21 mouse cellular contexts compared by ENCODE assay signal in genomic region chr5:126230768-126231167, GRCm38 (mm10).
DNase-seq lines count a peak whose midpoint lies in the region; TF ChIP-seq lines count a peak whose summit lies in the region.
"Had no signal": no experiment of that assay in that cellular context is flagged by ENCODE, and none has a peak within 500 bp of the region (broad histone marks: within the 10 kb centered on the region; RNA-seq: fewer than 3 reads in every experiment).

No protein-coding gene starts in this region.

- no peaks in the 10 kb centered on the region for H3K4me1 ChIP-seq in ES-E14 (ENCODE audit: control insufficient read depth in 2 of 2, insufficient read depth in 2 of 2, low read length in 2 of 2, poor library complexity in 1 of 2)
- H3K4me1 ChIP-seq: embryonic facial prominence, embryonic 12.5 days; forebrain, embryonic 13.5 days had no signal

- H3K4me3 ChIP-seq in ES-E14 (ENCODE audit: insufficient read depth in 1 of 2, low read depth in 1 of 2, low read length in 2 of 2, poor library complexity in 1 of 2, severe bottlenecking in 1 of 2) = no peak overlapping the region
- H3K4me3 ChIP-seq: embryonic facial prominence, embryonic 10.5 days; embryonic facial prominence, embryonic 12.5 days; forebrain, embryonic 13.5 days; forebrain, embryonic 15.5 days had no signal

- in situ Hi-C loops in ES-E14 (cut with MboI; ENCODE audit: low sequenced_read_pairs in 2 of 2, unreplicated experiment in 2 of 2) = no loop called here

- no peak overlapping the region for H3K9ac ChIP-seq in ES-E14 (ENCODE audit: insufficient read depth, low read depth, low read length, poor library complexity, severe bottlenecking)
- H3K9ac ChIP-seq: embryonic facial prominence, embryonic 12.5 days; forebrain, embryonic 13.5 days; forebrain, embryonic 15.5 days; forebrain, postnatal 0 days had no signal

- no peaks in the 10 kb centered on the region for H3K36me3 ChIP-seq in ES-E14 (ENCODE audit: control insufficient read depth, insufficient read depth, low read length, poor library complexity, severe bottlenecking)
- H3K36me3 ChIP-seq: embryonic facial prominence, embryonic 10.5 days; embryonic facial prominence, embryonic 12.5 days; forebrain, embryonic 15.5 days had no signal

- DNase-seq in ES-E14 (ENCODE audit: low read depth, low spot score) (peak; percentile 84), R1 (ENCODE audit: low read depth, low spot score) (peak; percentile 87), ZHBTc4 (ENCODE audit: low read depth, low spot score) (peak; percentile 93)
- no peak for DNase-seq in left cerebral cortex, adult 9 months (ENCODE audit: low spot score in 2 of 2)
- DNase-seq in thymus, postnatal 36 days = no peak
- no peak for DNase-seq in heart, adult 9 months (ENCODE audit: low spot score in 2 of 2)
- DNase-seq: adrenal gland, adult 2 months; adrenal gland, postnatal 10 days; adrenal gland, postnatal 25 days; cerebellum, adult 11 months; cerebellum, adult 18-20 months; cerebellum, adult 8-10 months; cerebellum, adult 9-11 months; cerebellum, postnatal 14 days; cerebellum, postnatal 36 days; embryo, embryonic 11 days; forebrain, postnatal 0 days had no signal

- H3K27ac ChIP-seq in ES-E14 (ENCODE audit: insufficient read depth, low read depth, low read length, poor library complexity, severe bottlenecking) = no peak overlapping the region
- H3K27ac ChIP-seq: embryonic facial prominence, embryonic 10.5 days; embryonic facial prominence, embryonic 12.5 days; forebrain, embryonic 13.5 days; forebrain, embryonic 15.5 days had no signal

- no peaks in the 10 kb centered on the region for H3K9me3 ChIP-seq in ES-E14 (ENCODE audit: control insufficient read depth, insufficient read depth, low read depth, low read length)
- H3K9me3 ChIP-seq: embryonic facial prominence, embryonic 10.5 days; embryonic facial prominence, embryonic 12.5 days; forebrain, embryonic 13.5 days; forebrain, embryonic 15.5 days had no signal

TF ChIP-seq in ES-E14, 5 proteins besides CTCF, POLR2A, EP300 and RAD21:
- TF ChIP-seq ZC3H11A (IDR thresholded peaks at IDR 0.05; ENCODE audit: borderline replicate concordance, low read depth, low read length) = no peak
- peak; percentile 40; the same call in 1 of the 2 replicates for TF ChIP-seq CHD2 (IDR thresholded peaks at IDR 0.05; ENCODE audit: low read depth, low read length)

Comparison
In these comparisons a context has a peak if more than half of its experiments do, and no peak if none do; other contexts are left out.
1. DNase-seq: peak in ES-E14 (single experiment), R1 (single experiment) and ZHBTc4 (single experiment); none in left cerebral cortex, adult 9 months (0 of 2), thymus, postnatal 36 days (0 of 2) and heart, adult 9 months (0 of 2).